22 mouse cellular contexts compared by ENCODE assay signal in the genomic region with DNA sequence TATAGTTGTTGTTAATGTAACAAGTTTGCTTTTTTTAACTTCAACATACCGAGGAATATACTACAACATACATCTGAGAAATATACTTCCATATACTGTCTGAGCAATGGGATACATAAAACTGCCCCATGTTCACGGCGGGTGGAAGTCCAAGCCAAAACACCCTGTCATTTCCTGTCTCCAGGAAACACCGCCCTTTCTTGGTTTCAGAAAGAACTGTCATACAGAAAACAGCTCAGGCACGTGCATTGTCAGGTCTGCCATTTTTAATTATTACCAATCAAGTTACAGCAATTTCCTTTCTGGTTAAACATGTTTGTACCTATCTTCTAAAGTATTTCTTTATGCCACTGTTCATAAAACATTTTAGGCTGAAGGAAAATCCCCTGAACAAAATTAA.
"Had no signal": no experiment of that assay in that cellular context is flagged by ENCODE, and none has a peak within 500 bp of the region (broad histone marks: within the 10 kb centered on the region; RNA-seq: fewer than 3 reads in every experiment).

No protein-coding gene starts in this region.

- H3K36me3 ChIP-seq: hindbrain, embryonic 15.5 days had no signal

- H3K4me1 ChIP-seq: kidney, embryonic 15.5 days; limb, embryonic 10.5 days; limb, embryonic 12.5 days had no signal

- H3K4me2 ChIP-seq: heart, embryonic 12.5 days; hindbrain, embryonic 13.5 days; hindbrain, embryonic 15.5 days; kidney, embryonic 15.5 days; limb, embryonic 12.5 days; liver, embryonic 11.5 days; liver, embryonic 13.5 days had no signal

- H3K27me3 ChIP-seq: heart, embryonic 12.5 days; hindbrain, embryonic 13.5 days; hindbrain, embryonic 15.5 days; kidney, embryonic 15.5 days; limb, embryonic 12.5 days; liver, embryonic 13.5 days had no signal

- H3K27ac ChIP-seq: heart, embryonic 10.5 days; hindbrain, embryonic 13.5 days; hindbrain, embryonic 15.5 days; hindbrain, postnatal 0 days; kidney, embryonic 15.5 days; kidney, postnatal 0 days; left cerebral cortex, adult 2 months; limb, embryonic 10.5 days; limb, embryonic 12.5 days; liver, embryonic 13.5 days had no signal

- DNase-seq: gastrocnemius, postnatal 14 days; gastrocnemius, postnatal 36 days; heart, postnatal 10 days; kidney, adult 11 months; kidney, adult 2 months; kidney, adult 9 months; kidney, postnatal 14 days; kidney, postnatal 36 days; layer of hippocampus, adult 9-11 months; liver; liver, embryonic 13.5 days had no signal

- H3K9me3 ChIP-seq: heart, embryonic 10.5 days; hindbrain, embryonic 13.5 days; hindbrain, embryonic 15.5 days; kidney, embryonic 15.5 days; limb, embryonic 10.5 days; liver, embryonic 13.5 days had no signal

- H3K4me3 ChIP-seq: heart, embryonic 10.5 days; heart, embryonic 12.5 days; hindbrain, embryonic 13.5 days; hindbrain, embryonic 15.5 days; kidney, embryonic 15.5 days; left cerebral cortex, adult 2 months; limb, embryonic 10.5 days; limb, embryonic 12.5 days; liver, embryonic 13.5 days had no signal

- H3K9ac ChIP-seq: heart, embryonic 12.5 days; hindbrain, embryonic 13.5 days; hindbrain, embryonic 15.5 days; kidney, embryonic 15.5 days; limb, embryonic 12.5 days; liver, embryonic 13.5 days had no signal
